Mouse (Mus musculus): ENCODE results near the gene Sema5a. TPM values are rescaled to one million over a fixed set of nuclear protein-coding genes. Genes with fewer than 3 reads are reported as not detected.

Gene Sema5a
- polyA plus RNA-seq, 1 experiment from 2014 or later: 0.48 TPM

GRCm38 (mm10) chr15:32447558-32448349 lies 203.1 kb downstream of the Sema5a start:
- H3K36me3 ChIP-seq (ENCODE audit: control insufficient read depth, insufficient read depth): no peaks in the 10 kb centered on the region
- H3K27me3 ChIP-seq (ENCODE audit: control insufficient read depth, insufficient read depth, low read depth, low read length): no peaks in the 10 kb centered on the region
- WGBS (ENCODE audit: insufficient replicate concordance): 61% methylated on average over 7 of the region's 7 CpGs
- H3K27ac ChIP-seq (ENCODE audit: low read length): no peak overlapping the region
- no peak overlapping the region for H3K9ac ChIP-seq (ENCODE audit: low read depth, low read length)
- H3K4me3 ChIP-seq (ENCODE audit: low read depth, low read length): no peak overlapping the region
- H3K4me2 ChIP-seq (ENCODE audit: low read depth, low read length): no peak overlapping the region
- no peaks in the 10 kb centered on the region for H3K9me3 ChIP-seq (replicated peaks; ENCODE audit: control insufficient read depth, low read length)
- no peak for ATAC-seq (ENCODE audit: low read depth)
- H3K4me1 ChIP-seq (ENCODE audit: control insufficient read depth, low read depth, low read length): no peaks in the 10 kb centered on the region

DNA sequence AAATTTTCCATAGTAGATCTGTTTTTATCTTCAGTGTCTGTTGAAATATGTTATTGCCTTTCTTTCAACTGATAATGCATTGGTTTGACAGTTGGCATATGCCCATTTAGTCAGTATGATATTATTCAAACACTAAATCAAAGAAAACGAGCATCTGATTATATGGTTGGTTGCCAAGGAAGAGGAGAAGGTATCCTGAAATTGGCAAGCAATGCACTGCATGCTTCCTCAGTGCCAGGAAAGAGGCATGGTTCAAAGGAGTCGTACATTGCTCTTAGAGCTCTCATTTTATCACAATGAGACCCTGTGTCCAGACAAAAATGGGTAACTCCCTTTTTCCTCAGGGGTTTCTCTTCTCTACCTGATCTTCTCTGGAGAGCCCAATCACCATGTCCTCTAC lies 214.4 kb downstream of the Sema5a start:
- Histone ChIP-seq H3K9me3 (replicated peaks; ENCODE audit: control insufficient read depth, low read length) (no peaks in the 10 kb centered on the region), H3K27me3 (ENCODE audit: control insufficient read depth, insufficient read depth, low read depth, low read length) (no peaks in the 10 kb centered on the region), H3K4me2 (ENCODE audit: low read depth, low read length) (no peak overlapping the region), H3K27ac (ENCODE audit: low read length) (no peak overlapping the region), H3K4me1 (ENCODE audit: control insufficient read depth, low read depth, low read length) (no peaks in the 10 kb centered on the region), H3K36me3 (ENCODE audit: control insufficient read depth, insufficient read depth) (no peaks in the 10 kb centered on the region), H3K4me3 (ENCODE audit: low read depth, low read length) (no peak overlapping the region), H3K9ac (ENCODE audit: low read depth, low read length) (no peak overlapping the region)
- no peak for ATAC-seq (ENCODE audit: low read depth)
- 33% methylated on average over 2 of the region's 2 CpGs for WGBS (ENCODE audit: insufficient replicate concordance)

- no peak for ATAC-seq (ENCODE audit: low read depth)
- no peaks in the 10 kb centered on the region for H3K9me3 ChIP-seq (replicated peaks; ENCODE audit: control insufficient read depth, low read length)
- WGBS (ENCODE audit: insufficient replicate concordance): 61% methylated on average over 7 of the region's 7 CpGs
- no peak overlapping the region for H3K4me2 ChIP-seq (ENCODE audit: low read depth, low read length)
- no peaks in the 10 kb centered on the region for H3K4me1 ChIP-seq (ENCODE audit: control insufficient read depth, low read depth, low read length)
- H3K27me3 ChIP-seq (ENCODE audit: control insufficient read depth, insufficient read depth, low read depth, low read length): no peaks in the 10 kb centered on the region
- no peak overlapping the region for H3K9ac ChIP-seq (ENCODE audit: low read depth, low read length)
- H3K27ac ChIP-seq (ENCODE audit: low read length): no peak overlapping the region
- H3K4me3 ChIP-seq (ENCODE audit: low read depth, low read length): no peak overlapping the region
- H3K36me3 ChIP-seq (ENCODE audit: control insufficient read depth, insufficient read depth): no peaks in the 10 kb centered on the region
Measured at GRCm38 (mm10) chr15:32460238-32460637, 215.6 kb downstream of the Sema5a start.

GRCm38 (mm10) chr15:32471480-32472050 lies 227.0 kb downstream of the Sema5a start:
- Histone ChIP-seq H3K9me3 (replicated peaks; ENCODE audit: control insufficient read depth, low read length) (no peaks in the 10 kb centered on the region), H3K4me1 (ENCODE audit: control insufficient read depth, low read depth, low read length) (no peaks in the 10 kb centered on the region), H3K4me2 (ENCODE audit: low read depth, low read length) (no peak overlapping the region), H3K36me3 (ENCODE audit: control insufficient read depth, insufficient read depth) (no peaks in the 10 kb centered on the region), H3K9ac (ENCODE audit: low read depth, low read length) (no peak overlapping the region), H3K4me3 (ENCODE audit: low read depth, low read length) (no peak overlapping the region), H3K27me3 (ENCODE audit: control insufficient read depth, insufficient read depth, low read depth, low read length) (no peaks in the 10 kb centered on the region), H3K27ac (ENCODE audit: low read length) (no peak overlapping the region)
- WGBS (ENCODE audit: insufficient replicate concordance): 53% methylated on average over 6 of the region's 6 CpGs
- no peak for ATAC-seq (ENCODE audit: low read depth)

DNA sequence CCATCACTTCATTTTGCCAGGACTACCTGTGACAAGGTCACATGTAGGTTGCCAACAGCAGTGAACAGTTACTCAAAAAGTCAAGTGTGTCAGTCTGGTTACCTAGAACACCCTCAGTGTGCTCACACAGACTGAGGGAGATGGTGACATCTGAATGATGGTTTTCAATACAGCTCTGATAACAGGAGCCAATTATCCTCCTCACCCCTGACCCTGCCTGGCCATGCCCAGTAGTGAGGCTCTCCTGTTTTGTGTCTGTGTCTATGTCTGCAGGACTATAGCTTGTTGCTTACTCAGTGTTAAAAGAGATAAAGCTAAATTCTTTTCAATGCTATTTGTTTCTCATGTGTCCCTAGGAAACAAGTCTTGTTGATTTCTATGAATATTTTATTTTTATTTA lies 236.1 kb downstream of the Sema5a start:
- H3K4me1 ChIP-seq (ENCODE audit: control insufficient read depth, low read depth, low read length): no peaks in the 10 kb centered on the region
- H3K27me3 ChIP-seq (ENCODE audit: control insufficient read depth, insufficient read depth, low read depth, low read length): no peaks in the 10 kb centered on the region
- no peak for ATAC-seq (ENCODE audit: low read depth)
- no peak overlapping the region for H3K9ac ChIP-seq (ENCODE audit: low read depth, low read length)
- no peak overlapping the region for H3K27ac ChIP-seq (ENCODE audit: low read length)
- no peak overlapping the region for H3K4me3 ChIP-seq (ENCODE audit: low read depth, low read length)
- no peaks in the 10 kb centered on the region for H3K36me3 ChIP-seq (ENCODE audit: control insufficient read depth, insufficient read depth)
- H3K9me3 ChIP-seq (replicated peaks; ENCODE audit: control insufficient read depth, low read length): no peaks in the 10 kb centered on the region
- no peak overlapping the region for H3K4me2 ChIP-seq (ENCODE audit: low read depth, low read length)

DNA sequence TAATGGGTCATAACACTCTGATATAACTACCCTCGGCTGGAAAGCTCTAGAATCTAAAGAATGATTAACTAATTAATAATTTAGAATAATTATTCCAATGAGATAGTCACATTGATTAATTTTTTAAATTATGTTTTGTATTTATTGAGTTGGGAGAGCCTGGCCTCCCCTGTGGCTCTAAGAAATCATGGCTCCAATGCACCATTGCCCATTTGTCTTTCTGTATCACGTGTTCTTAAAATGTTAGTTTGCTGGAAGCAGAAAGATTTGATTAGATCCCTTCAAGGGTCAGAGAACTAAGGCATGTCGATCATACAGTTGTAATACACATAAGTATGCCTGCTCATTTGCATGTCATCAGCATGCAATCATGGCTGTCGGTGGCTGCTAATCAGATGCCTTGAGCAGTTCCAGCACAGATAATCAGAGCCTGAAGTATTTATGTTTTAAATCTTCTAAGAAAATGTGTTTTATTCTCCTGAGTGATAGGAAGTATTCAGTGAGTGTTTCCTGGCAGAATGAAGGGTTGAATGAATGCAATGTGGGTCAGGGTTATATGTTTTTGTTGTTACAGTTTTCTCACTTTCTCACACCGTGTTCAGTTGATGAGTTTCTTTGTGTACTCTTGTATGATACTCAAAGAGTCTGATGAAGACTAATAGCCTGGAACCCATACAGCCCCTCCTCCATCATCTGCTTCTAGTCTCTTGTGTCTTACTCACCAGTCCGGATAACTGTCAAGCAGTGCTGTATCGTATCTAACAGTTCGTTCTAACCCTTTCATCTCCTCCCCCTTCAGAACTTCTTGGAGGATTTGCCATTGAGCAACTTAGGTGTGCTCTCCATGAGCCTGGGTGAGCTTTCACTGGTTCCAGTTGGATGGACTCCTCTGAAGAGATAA lies 240.7 kb downstream of the Sema5a start:
- Histone ChIP-seq H3K36me3 (ENCODE audit: control insufficient read depth, insufficient read depth) (no peaks in the 10 kb centered on the region), H3K27me3 (ENCODE audit: control insufficient read depth, insufficient read depth, low read depth, low read length) (no peaks in the 10 kb centered on the region), H3K27ac (ENCODE audit: low read length) (no peak overlapping the region), H3K4me1 (ENCODE audit: control insufficient read depth, low read depth, low read length) (no peaks in the 10 kb centered on the region), H3K4me2 (ENCODE audit: low read depth, low read length) (no peak overlapping the region), H3K9ac (ENCODE audit: low read depth, low read length) (no peak overlapping the region), H3K9me3 (replicated peaks; ENCODE audit: control insufficient read depth, low read length) (no peaks in the 10 kb centered on the region), H3K4me3 (ENCODE audit: low read depth, low read length) (no peak overlapping the region)
- no peak for ATAC-seq (ENCODE audit: low read depth)
- WGBS (ENCODE audit: insufficient replicate concordance): 70% methylated on average over 8 of the region's 8 CpGs

- Histone ChIP-seq H3K9ac (ENCODE audit: low read depth, low read length) (no peak overlapping the region), H3K9me3 (replicated peaks; ENCODE audit: control insufficient read depth, low read length) (no peaks in the 10 kb centered on the region), H3K4me2 (ENCODE audit: low read depth, low read length) (no peak overlapping the region), H3K36me3 (ENCODE audit: control insufficient read depth, insufficient read depth) (no peaks in the 10 kb centered on the region), H3K27ac (ENCODE audit: low read length) (no peak overlapping the region), H3K4me3 (ENCODE audit: low read depth, low read length) (no peak overlapping the region), H3K27me3 (ENCODE audit: control insufficient read depth, insufficient read depth, low read depth, low read length) (no peaks in the 10 kb centered on the region), H3K4me1 (ENCODE audit: control insufficient read depth, low read depth, low read length) (no peaks in the 10 kb centered on the region)
- no peak for ATAC-seq (ENCODE audit: low read depth)
- 28% methylated on average over 1 of the region's 1 CpGs for WGBS (ENCODE audit: insufficient replicate concordance)
Measured at GRCm38 (mm10) chr15:32487968-32488367, 243.4 kb downstream of the Sema5a start.

GRCm38 (mm10) chr15:32494219-32494618 lies 249.6 kb downstream of the Sema5a start:
- H3K9me3 ChIP-seq (replicated peaks; ENCODE audit: control insufficient read depth, low read length): no peaks in the 10 kb centered on the region
- H3K9ac ChIP-seq (ENCODE audit: low read depth, low read length): no peak overlapping the region
- 50% methylated on average over 5 of the region's 5 CpGs for WGBS (ENCODE audit: insufficient replicate concordance)
- no peaks in the 10 kb centered on the region for H3K4me1 ChIP-seq (ENCODE audit: control insufficient read depth, low read depth, low read length)
- ATAC-seq (ENCODE audit: low read depth): no peak
- H3K36me3 ChIP-seq (ENCODE audit: control insufficient read depth, insufficient read depth): no peaks in the 10 kb centered on the region
- no peak overlapping the region for H3K27ac ChIP-seq (ENCODE audit: low read length)
- no peaks in the 10 kb centered on the region for H3K27me3 ChIP-seq (ENCODE audit: control insufficient read depth, insufficient read depth, low read depth, low read length)
- no peak overlapping the region for H3K4me3 ChIP-seq (ENCODE audit: low read depth, low read length)
- H3K4me2 ChIP-seq (ENCODE audit: low read depth, low read length): no peak overlapping the region

- H3K4me1 ChIP-seq (ENCODE audit: control insufficient read depth, low read depth, low read length): no peaks in the 10 kb centered on the region
- H3K9me3 ChIP-seq (replicated peaks; ENCODE audit: control insufficient read depth, low read length): no peaks in the 10 kb centered on the region
- no peaks in the 10 kb centered on the region for H3K36me3 ChIP-seq (ENCODE audit: control insufficient read depth, insufficient read depth)
- no peaks in the 10 kb centered on the region for H3K27me3 ChIP-seq (ENCODE audit: control insufficient read depth, insufficient read depth, low read depth, low read length)
- H3K4me3 ChIP-seq (ENCODE audit: low read depth, low read length): no peak overlapping the region
- no peak for ATAC-seq (ENCODE audit: low read depth)
- H3K9ac ChIP-seq (ENCODE audit: low read depth, low read length): no peak overlapping the region
- H3K4me2 ChIP-seq (ENCODE audit: low read depth, low read length): no peak overlapping the region
- 24% methylated on average over 1 of the region's 1 CpGs for WGBS (ENCODE audit: insufficient replicate concordance)
- no peak overlapping the region for H3K27ac ChIP-seq (ENCODE audit: low read length)
Measured at GRCm38 (mm10) chr15:32494899-32495298, 250.3 kb downstream of the Sema5a start.

Data from liver, embryonic 16.5 days (tissue).